Mouse (Mus musculus) cerebellum, postnatal 4 days (tissue): ENCODE measurements at regions not wholly inside any gene's neighbourhood (a gene's known extent, or its start where the extent isn't known, plus 50 kb on each side); places are given as distances from the start of the nearest gene placed in this dataset.
A peak's percentile ranks its signal among the peaks of the same experiment; 100 is the strongest.

Experiments used
- DNase-seq, 2 experiments: peaks; one replicate each; pipeline ENCODE4 v3.0.0; 2022; ENCODE audit warnings: low spot score in 2 of 2, mixed read lengths in 1 of 2

DNA sequence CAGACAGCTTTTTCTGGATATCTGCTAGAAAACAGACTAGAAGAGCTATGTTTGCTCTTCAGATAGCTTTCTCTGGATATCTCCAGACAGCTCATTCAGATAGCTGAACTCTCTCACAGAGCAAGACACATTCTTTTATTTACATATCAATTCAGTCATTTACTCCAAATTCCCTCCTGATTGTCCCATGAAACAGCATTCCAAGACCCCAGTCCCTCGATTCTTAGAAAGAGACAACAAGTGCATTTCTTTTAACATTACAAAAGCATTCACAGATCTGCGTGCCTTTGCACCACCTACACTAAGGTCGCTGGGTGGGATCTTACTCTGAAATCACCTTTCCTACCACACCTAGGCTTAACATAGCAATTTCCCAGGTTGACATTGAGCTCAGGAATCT lies 1039.5 kb upstream of the Ddx18 start:
- DNase-seq: no peak

- no peak for DNase-seq
These were observed 1008.2 kb upstream of the Ddx18 start for GRCm38 (mm10) chr1:122575954-122576353.

- DNase-seq: no peak
These were observed 983.8 kb upstream of the Ddx18 start for GRCm38 (mm10) chr1:122551596-122551995.

DNA sequence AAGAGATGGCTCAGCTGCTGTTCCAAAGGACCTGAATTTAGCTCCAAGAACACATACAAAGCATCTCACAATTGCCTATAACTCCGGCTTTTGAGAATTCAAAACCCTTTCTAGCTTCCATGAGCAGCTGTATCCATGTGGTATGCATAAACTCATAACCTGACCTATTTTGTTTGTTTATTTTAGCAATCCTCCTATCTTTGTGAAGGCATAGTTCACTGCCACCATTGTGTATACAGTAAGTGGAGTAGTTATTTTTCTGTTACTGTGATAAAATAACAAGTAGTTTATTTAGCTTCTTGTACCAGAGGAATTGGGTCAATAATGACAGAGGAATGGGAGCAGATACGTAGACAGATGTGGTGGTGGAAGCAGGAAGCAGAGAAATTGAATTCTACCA lies 941.8 kb upstream of the Ddx18 start:
- no peak for DNase-seq

GRCm38 (mm10) chr1:122501707-122502106 lies 933.9 kb upstream of the Ddx18 start:
- no peak for DNase-seq

- DNase-seq: no peak
These were observed 910.2 kb upstream of the Ddx18 start for GRCm38 (mm10) chr1:122478003-122478402.

DNA sequence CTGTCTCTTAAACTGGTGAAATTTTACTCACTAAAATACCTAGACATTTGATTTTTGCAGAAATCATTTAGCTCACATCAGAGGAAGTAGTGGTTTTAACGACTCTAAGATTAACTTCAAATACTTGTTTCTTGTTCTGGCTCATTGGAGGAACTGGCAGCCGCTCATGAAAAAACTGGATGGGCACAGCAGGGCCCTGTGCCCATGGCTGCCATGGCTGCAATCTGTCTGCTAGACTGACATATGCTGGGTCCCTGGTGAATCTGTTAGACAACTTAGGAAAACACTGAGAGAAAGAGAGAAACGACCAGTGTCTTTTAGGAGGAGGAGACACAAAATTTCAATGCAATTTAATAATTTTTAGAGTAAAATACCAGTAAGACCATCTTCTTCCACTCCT lies 896.1 kb upstream of the Ddx18 start:
- peak in 1 of 2 experiments; percentile 33 for DNase-seq

DNA sequence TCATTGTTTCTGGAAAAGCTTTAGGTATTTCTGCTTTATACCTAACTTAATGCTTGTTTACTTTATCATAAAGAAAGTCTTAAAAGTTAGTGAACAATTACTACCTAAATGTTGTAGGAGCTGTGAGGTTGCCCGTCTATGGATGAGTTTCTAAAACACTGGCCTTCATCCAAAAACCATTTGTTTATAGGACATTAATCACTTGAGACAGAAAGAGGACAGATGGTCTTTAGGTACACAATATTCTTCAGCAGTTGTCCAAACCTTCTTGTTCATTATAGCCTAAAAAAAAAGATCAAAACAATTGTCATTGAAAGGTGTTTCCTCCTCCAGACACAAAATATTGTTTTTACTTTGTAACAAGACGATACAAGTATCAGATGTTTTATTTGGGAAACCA lies 891.3 kb upstream of the Ddx18 start:
- DNase-seq: no peak

- no peak for DNase-seq
These were observed 887.1 kb upstream of the Ddx18 start for GRCm38 (mm10) chr1:122454881-122455280.

DNA sequence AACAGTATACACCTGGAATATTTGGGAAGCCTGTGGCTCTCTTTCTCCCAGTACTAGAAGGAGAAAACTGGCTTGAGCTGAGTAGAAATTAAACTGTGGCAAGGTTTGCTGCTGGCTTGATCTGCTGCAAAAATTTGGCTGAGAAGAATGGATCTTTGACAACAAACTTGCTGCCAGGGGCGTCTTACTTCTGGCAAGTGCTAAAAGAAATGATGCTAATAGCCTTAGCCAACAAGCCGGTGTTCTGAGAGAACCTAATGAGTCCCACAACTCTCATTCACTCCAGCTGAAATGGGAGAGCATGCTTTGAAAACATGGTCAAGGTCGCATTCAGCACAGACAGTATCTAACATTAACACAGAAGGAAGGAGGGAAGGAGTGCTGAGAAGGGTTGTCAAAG lies 885.8 kb upstream of the Ddx18 start:
- DNase-seq: peak in 1 of 2 experiments; percentile 7

GRCm38 (mm10) chr1:122439358-122439757 lies 871.6 kb upstream of the Ddx18 start:
- no peak for DNase-seq

DNA sequence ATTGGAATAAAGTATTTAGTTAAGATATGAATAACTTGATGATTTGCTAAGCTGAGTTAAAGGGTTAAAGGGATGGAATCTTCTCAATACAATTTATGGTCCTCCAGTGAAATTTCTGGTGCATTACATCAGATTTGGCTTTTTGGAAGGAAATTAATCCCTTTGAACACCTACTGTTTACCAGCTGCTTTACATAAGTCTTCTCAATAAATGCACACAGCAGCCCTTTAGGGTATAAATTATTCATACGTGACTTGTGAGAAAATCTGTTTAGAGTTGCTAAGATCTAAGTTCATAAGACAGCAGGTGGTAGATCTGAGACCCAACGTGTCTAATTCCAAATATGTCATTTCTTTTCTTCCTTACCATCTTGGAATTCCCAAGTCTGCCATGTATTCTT lies 855.7 kb upstream of the Ddx18 start:
- DNase-seq: no peak

- no peak for DNase-seq
These were observed 828.6 kb upstream of the Ddx18 start for GRCm38 (mm10) chr1:122396342-122396741.

GRCm38 (mm10) chr1:122393660-122394355 lies 826.0 kb upstream of the Ddx18 start:
- DNase-seq: no peak

- peak; percentile 99 to 100 for DNase-seq
These were observed 789.2 kb upstream of the Ddx18 start for GRCm38 (mm10) chr1:122357015-122357414.

- no peak for DNase-seq
These were observed 783.7 kb upstream of the Ddx18 start for GRCm38 (mm10) chr1:122351530-122351929.

DNA sequence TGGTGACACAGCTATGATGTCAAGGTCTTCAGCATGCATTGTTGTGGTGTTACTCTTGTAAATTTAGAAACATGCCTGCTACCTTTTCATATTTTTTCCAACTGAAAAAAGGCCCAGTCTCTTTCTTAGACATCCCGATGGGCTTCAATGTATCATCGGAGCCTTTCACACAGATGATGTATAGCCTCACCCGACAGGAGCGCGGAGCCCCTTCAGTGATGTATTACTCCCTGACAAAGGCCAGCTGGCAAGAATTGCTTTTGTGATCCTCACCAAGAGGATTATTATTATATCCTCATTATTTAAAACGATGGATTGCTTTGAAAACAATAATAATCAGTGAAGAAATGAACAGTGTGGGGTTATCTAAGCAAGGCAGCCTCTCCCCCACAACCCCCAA lies 765.5 kb upstream of the Ddx18 start:
- DNase-seq: no peak

DNA sequence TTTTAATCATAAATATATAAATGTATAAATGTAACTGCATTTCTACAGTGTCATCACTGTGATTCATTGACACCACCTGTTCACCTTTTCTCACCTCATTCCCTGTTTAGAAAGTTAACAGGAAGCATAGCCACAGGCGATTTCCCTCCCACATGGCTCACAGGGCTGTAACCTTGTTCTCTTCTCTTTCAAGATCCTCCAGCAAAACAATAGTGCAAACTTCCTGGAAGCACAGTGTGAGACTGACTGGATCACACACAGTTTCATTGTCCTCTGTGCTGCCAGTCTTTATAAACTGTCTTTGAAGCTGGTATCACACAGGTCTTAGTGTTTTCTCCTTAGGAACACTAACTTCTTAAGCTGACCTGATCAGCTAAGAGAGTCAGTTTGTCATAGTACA lies 760.5 kb upstream of the Ddx18 start:
- no peak for DNase-seq
